Mouse (Mus musculus): ENCODE data around the gene Itgam.
"Not testable (repeated sequence)": the region's sequence is repeated elsewhere in the genome, so short reads cannot be mapped to it uniquely, and the experiment has no call there.

Gene Itgam

DNA sequence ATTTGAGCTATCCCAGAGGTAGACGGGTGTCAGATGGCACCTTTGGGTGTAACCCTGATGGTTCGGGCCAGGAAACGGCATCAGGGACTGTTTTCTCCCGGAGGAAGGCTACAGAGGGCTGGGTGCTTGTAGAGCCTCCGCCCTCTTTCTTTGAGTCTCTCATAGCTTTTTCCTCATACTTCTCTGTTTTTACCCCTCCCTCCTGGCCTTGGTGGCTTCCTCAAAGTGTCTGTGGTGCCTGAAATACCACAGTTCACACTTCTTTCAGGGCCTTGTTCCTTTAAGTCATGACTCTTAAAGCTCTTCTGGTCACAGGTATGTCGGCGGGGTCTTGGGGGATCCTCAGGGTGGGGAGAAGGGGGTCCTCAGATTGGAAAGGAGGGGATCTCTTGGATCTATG lies at the start of gene Itgam, which contains the start of gene Gm49368:
Gene Itgam, plus strand, starts transcription at position 185 of the 400 bp plus-strand sequence.
Gene Gm49368, plus strand, starts transcription at position 228 of the 400 bp plus-strand sequence.
- DNase-seq = peak in 1 of 2 experiments; percentile 17

DNA sequence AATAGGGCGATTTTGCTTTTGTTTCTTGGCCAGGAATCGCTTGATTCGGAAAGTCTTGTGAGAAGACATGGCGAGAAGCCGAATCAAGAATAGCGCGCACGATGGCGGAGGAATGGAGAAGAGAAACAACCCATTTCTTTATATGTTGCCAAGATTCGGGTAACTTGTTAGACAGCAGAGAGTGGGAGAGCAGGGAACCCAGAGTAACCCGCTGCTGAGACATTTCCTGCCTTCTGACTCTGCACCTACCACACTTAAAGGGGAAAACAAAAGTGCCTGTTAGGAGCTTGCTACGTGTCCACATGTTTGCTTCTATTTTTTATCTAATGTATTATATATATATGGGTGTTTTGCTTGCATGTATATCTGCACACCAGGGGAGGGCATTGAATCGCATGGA lies 49.3 kb upstream of the Itgam start:
- no peak for DNase-seq

DNA sequence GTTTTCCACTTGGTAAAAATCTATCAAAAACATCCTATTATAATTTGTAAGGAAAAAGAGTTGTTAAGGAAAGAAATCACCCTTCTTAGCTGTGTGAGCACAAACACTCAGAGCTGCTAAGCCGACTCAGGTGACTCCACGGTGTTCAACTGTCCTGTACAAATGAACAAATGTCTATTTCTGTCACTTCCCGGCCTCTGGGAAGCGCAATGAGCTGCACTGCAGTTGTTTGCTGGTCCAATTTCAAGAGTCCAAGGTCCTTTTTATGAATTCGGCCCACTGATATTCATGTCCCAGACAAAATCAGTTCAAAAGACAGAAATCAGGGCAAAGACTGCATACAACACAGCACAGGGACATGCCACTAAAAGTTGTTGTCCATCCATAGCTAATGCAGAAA lies 46.3 kb upstream of the Itgam start:
- not testable (repeated sequence) for DNase-seq

DNA sequence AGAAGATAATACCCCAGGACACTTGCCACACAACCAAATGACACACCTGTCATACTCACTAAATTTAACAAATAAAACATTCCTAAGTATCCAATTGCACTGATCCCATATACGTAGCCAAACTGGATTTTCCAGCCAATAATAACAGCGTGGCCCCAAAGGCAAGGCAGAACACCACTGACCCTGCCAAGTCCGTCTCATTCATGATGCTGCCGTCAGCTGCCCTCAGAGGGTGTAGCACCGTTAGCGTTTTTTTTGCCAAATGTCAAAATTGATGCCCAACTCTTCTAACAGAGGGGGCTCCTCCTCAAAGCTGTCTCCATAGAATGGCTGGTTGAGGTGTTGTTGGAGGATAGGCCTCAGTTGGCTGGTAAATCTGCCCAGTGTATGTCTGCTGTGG lies 45.8 kb upstream of the Itgam start:
- DNase-seq = no peak

DNA sequence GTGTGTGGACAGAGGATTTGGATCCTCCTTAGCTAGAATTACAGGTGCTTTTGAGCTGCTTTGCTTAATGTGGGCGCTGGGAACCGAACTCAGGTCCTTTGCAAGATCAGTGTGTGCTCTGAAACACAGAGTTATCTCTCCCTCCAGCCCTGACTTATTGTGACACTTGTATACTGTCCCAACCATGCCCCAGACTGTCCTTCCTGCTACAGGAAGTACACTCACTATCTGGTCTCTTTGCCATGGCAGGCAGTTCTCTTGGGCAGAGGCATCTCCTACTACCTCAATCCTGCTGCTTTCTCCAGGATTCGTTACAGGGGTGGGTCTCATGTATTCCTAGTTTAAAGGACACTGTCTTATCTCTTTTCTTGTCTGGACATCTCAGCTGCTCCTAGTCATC lies 44.2 kb upstream of the Itgam start:
- DNase-seq = no peak

DNA sequence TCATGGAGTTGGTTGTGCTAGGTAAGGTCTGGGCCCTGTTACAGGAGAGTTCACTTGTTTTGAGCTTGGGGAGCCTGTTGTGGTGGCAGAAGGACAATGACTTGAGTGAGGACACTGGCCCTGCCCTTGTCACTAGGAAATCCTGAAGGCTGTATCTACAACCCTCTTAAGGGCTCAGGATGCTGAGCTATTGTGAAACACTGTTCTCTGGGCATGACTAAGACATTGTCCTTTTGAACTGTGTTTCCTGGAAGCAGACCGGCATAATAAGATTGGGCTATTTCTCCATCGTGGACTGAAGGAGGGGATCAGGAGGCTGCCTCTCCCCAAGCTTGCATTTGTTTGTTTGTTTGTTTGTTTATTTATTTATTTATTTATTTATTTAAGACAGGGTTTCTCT lies 43.3 kb upstream of the Itgam start:
- no peak for DNase-seq

DNA sequence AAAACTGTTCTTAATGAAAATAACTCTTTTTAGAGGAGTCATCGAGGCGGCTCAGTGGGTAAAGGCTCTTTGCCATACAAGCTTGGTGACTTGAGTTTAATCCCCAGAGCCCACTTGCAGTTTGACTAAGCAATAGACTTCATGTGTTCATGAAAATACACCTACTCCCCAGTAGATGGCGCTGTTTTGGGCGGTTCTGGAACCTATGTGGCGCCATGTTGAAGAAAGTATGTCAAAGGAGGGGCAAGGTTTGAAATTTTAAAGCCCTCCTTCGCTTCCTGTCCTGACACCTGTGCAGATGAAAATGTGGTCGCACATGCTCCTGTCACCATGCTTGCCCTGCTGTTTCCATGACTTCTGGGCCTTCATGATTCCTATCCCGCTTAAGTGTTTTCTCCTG lies 39.5 kb upstream of the Itgam start:
- DNase-seq = no peak

DNA sequence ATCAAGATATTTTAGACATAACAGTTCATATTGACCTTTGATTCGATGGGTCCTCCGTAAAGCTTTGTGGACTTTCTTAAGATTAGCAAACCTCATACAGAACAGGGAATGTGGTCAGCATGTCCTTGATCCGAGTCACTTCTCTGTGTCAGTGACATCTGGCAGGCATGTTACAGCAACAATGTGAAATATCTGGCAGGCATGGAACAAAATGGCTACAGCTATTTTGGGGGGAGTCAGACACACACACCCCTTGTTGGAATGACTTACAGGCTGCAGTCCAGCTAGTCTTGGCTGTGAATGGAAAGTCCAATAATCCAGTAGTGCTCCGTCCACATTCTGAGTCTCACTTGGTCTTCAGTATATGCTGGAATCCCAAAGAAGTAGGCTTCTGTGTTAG lies 38.9 kb upstream of the Itgam start:
- DNase-seq = no peak

DNA sequence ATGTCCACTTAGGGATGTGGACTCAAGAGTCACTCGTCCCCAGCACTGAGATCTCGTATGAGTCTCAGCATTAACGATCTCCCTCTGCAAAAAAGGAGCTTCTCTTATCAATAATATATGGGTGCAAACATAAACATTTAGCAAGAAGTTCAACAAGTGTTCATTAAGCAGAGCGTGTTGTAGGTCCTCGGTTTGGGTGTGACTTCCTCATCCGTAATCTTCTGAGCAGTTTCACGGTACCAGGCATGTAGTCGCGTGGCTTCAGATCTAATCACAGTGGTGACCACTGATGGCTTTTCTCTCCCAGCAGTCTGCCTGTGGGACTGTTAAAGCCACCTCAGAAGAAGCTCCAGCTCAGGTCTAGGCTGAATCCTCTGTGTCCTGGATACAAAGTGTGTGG lies 38.1 kb upstream of the Itgam start:
- no peak for DNase-seq

DNA sequence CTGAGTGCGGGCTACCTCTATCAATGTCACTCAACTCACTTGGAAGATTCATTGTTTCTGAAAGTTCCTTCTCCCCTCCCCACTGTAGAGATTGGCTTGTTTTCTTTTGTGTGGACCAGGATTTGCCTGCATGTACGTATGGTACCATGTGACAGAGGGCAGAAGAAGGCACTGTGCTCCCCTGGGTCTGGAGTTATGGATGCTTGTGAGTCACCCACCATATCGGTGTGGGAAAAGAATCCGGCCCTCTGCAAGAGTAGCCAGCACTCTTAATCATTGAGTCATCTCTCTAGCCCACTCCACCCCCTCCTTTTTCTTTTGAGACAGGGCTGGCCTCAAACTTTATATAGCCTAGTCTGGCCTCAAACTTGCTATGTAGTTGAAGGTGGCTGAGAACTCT lies 37.5 kb upstream of the Itgam start:
- DNase-seq = no peak

DNA sequence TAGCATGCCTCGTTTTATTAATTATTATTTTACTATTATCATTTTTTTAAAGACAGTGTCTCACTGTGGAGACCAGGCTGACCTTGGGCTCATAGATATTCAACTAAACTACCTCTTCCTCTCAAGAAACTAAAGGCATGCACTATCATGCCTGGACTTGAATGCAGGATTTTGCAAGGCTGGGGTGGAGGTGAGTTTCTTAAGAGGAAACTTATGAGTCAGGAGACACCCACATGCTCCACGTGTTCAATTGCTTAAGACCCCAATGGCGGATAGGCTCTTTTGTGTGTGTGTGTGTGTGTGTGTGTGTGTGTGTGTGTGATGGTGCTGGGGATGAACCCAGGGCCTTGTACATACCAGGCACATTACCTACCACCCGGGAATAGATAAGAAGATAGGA lies 37.1 kb upstream of the Itgam start:
- no peak for DNase-seq

DNA sequence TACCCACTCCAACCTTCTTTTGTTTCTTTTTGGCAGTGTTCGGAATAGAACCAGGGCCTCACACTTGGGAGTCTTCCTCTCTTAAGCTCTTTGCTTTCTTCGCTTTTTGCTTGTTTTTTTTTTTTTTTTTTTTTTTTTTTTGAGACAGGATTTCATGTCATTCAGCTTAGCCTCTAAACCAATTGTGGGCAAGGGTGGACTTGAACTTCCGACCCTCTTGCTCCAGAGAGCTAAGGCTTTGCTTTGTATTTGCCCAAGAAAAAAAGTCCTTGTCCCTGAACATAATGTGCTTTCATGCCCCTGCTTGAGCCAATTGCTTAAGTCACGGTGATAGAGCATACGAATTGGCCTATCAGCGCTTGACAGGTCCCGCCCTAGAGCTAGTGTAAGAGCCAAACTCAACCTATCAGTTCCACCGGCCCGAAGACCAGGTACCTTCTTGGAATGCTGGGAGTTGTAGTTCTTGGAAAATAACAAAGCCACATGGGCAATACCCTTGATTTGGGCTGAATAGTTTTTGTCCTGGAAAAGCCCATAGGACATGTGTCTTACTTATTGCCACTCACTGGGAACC lies 30.9 kb upstream of the Itgam start:
- peak in 1 of 2 experiments; percentile 31 for DNase-seq

DNA sequence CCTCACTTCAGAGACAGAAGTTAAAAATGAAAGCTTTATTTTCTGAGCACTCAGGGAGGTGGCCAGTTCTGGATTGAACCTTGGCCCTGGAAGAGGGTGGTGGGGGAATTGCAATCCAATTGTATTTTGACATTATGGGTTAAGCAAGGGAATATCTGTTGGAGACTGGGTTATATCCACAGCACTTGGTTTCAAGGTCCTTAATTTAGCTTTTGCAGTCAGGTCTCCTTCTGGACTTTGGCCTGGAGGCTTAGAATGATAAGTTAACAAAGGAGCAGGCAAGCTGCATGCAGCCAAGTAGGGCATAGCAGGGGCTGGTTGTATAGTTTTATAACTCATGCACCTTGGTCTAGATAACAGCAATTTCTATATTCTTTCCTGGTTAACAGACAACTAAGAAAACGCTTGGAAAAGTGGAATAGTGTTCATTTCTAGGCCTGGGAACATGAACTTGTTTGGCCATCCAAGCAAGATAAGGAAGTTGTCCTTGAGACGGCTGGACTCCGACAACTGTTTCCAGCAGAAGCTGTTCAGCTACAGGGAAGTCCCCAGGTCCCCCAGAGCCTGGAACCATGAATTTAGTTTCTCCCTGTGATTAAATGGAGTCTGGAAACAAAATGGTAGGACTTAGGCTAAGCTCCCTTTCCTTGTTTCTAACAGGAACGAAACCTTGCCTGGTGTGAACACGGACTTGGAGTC lies 30.0 kb upstream of the Itgam start:
- DNase-seq = no peak

DNA sequence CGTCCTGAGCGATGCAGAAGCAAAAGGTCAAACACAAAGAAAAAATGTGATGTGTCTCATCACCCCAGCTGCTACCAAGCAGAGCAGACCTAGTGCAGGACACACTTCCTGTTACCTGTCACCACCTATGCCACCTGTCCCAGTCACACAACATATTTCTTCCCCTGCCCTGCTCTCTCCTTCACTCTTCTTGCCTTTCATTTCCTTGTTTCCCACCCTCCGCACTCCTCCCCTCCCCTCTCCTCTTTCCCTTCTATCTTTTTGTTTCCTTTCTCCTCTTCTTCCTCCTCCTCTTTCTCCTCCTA lies 29.5 kb upstream of the Itgam start:
- DNase-seq = no peak

DNA sequence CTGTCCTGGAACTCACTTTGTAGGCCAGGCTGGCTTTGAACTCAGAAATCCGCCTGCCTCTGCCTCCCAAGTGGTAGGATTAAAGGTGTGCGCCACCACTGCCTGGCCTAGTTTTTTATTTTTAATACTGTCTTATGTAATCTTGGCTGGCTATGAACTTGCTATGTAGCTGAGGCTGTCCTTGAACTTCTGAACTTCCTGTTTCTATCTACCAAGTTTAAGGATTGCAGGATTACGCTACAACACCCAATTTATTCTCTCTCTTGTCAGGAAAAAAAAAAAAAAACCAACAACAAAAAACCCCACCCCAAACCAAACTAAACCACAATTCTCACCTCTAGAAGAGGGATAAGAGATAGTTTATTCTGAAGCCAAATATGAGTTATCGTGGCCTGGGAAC lies 28.8 kb upstream of the Itgam start:
- no peak for DNase-seq

DNA sequence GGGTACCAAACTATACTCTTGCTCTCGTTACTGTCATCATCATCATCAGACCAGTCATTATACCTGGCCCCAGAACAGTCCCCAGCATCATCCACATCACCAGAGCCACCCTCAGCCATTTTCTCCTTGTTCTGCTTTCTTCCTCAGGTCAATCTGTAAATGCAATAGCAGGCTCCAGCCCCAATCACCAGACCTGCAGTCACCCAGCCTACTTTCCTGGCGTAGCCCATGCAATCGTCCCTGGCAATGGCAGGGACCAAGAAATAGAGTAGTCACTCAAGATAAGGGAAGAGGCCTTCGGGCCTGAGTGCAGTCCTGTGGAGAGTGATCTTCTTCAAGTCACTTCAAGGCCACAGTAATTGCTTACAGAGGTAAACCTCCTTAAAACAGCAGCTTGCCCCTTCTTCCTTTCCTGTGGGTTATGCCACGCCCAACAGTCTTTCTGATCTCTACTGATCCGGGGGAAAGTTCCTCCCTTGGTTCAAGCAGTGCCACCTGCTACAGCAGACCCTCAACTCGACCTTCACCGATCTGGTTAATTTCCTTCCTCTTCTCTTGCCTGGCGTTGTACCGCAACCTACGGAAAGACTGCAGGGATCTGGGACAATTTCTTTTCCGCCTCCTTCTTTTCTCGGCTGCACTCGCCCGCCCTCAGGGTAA lies 20.1 kb upstream of the Itgam start:
- not testable (repeated sequence) for DNase-seq

DNA sequence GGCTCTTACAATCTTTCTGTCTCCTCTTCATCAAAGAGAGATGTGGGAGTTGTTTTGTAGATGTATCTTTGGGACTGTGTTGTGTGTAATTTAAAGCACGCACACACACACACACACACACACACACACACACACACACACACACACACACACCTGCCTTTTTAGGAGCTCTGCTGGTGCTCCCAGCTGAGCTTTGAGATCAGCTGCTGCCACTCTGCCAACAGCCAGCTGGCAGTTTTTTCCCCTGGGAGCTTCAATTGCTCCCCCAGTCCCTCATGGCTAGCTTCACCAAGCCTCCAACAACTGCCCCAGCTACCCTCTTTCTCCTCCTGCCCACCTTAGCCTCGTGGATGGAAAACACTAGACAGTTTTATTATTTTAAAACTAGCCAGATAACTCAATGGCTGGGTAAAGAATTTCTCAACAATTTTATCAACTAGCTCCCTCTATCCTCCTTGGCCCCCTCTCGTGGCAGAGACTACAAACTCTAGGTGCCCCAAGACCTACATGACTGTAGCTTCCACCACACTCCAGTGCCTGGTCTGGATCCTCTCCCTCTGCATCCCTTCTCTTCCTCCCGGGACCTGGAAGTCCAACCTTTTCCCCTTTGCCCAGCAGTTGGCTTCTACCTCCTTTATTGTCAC lies 18.2 kb upstream of the Itgam start:
- peak in 1 of 2 experiments; percentile 20 for DNase-seq

DNA sequence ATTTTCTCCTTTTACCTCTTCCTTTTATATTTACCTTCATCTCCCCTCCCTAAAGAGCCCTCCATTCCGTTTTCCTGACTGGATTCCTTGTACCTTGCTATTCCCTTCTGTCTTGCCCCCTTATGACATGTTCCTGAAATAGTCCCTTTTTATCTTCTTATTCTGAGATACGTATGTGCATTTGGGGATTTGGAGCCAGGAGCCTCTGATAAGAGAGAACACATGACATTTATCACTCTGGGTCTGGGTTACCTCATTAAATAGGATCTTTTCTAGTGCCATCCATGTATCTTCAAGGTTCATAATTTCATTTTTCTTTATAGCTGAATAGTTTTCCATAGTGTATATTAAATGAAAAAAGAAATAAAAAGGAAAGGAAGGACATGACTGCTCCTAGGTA lies 16.8 kb upstream of the Itgam start:
- no peak for DNase-seq

DNA sequence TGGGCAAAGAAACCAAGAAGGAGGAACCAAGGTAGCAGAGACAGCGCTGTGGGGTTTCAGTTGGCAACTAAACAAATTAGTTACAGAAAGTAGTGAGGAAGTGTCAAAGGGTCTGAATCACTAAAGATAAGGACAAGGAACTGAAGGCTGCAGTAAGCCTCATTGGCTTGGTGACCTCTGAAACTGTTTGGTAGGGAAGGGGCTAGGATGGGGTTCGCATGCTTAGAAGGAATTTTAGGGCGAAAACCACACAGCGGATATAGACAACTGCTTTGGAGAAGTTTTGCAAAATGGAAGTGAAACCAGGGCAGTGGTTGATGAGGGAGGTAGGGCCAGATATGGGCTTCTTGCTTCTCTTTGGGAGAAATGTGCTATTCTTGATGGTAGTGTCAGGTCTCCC lies 13.6 kb upstream of the Itgam start:
- DNase-seq = no peak

DNA sequence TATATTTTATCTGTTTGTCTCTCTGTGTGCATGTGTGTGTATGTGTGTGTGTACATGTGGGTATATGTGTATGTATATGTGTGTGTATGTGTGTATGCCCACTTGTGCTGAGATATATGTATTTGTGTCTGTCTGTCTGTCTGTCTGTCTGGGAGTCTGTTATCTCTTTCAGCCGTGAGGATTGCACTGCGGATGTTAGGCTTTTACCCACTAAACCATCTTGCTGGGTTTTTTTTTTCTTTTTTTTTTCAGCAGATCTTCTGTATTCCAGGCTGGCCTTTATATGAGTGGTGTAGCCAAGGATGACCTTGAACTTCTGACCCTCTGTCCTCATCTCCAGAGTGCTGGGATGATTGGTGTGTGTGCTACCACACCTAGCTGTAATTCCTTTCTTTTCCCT lies 13.2 kb upstream of the Itgam start:
- DNase-seq = no peak

DNA sequence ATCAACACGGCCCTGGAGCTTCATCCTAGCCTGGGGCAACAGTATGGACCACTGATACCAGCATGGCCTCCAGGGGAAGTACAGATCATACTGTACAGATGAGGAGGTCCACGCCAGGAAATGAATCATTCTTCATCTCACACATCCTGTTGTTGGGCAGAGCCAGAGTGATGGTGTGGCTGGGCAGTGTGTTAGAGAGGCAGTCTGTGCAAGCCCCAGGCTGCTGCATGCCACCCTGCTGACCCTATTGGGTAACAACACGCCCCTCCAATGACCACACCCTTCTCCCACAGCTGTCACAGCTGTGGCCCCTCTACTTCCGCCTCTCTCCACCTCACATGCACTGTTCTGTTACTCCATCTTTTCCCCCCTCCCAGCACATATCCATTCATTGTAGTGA lies 11.7 kb upstream of the Itgam start:
- DNase-seq = peak; percentile 48 to 52

DNA sequence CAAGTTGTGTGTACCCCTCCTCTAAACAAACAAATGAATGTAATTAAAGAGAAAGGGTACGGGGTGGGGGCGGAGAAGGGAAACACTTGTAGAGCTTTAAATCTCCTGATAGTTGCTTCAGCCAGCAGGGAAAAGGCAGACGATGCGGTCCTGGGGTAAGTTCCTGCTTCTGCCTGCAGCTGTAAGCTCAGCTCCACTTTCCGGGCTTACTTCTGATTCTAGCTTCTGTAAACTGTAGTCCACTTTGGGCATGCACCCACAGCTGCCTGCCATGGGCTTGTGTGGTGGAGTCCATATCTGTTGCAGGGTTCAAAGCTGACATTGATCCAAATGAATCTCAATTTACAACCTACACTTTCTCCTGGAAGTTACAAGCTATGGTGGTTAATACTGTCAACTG lies 9.4 kb upstream of the Itgam start:
- no peak for DNase-seq

DNA sequence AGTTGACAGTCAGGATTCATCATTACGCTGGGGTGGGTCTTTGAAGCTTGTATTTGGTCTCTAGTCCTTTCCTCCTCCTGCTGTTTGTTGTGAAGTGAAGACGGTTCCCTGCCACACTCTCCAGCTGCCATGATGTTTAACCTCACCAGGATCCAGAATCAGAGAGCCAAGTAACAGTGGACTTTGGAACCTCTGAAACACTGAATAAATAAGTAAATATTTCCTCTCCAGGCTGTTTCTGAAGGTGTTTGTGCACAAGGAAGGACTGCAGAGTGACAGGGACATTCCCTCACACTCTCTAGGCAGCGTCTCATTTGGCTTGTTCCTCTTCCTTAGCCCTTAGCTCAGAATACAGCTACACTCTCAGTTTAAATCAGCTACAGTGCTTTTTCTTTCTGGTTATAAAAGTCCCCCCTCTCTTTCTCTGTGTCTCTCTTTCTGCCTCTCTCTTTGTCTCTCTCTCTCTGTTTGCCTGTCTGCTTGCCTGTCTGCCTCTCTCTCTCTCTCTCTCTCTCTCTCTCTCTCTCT lies 5.5 kb upstream of the Itgam start:
- no peak for DNase-seq

DNA sequence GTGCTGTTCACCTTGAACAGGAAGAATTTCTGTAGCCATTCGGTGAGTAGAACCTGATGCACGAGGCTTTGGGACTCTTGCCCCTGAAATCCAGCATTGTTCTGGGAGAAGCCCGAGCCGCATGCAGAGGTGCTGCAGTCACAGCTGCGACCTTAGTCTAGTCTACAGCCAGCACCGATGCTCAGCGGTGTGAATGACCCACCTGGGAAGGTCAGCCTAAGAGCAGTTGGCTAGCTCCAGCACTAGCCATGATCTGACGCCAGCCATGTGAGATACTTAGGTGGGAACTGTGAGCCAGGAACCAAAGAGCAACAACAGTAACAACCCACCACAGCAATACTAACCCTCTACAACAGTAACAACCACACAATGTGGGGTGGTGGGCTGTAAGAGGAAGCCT lies 4.6 kb upstream of the Itgam start:
- no peak for DNase-seq
